Mouse (Mus musculus) macrophage (primary cell): Measurements from ENCODE around the gene Bclaf1. TPM values are rescaled to one million over a fixed set of nuclear protein-coding genes. Genes with fewer than 3 reads are reported as not detected.

Experiments
- H3K27ac ChIP-seq: fragments of 350-480 bp; formaldehyde crosslinking; 2 replicates; pipeline ENCODE4 v1.9.0; 2021
- H3K36me3 ChIP-seq: fragments of 350-480 bp; formaldehyde crosslinking; 2 replicates; pipeline ENCODE4 v1.9.0; 2021; ENCODE audit errors: inconsistent target
- H3K4me3 ChIP-seq: fragments of 350-480 bp; formaldehyde crosslinking; 2 replicates; pipeline ENCODE4 v1.9.0; 2021; ENCODE audit errors: inconsistent target
- H3K79me2 ChIP-seq: fragments of 350-480 bp; formaldehyde crosslinking; 2 replicates; pipeline ENCODE4 v1.9.0; 2021; ENCODE audit errors: inconsistent target
- WGBS: methylation state at CpG from one replicate; pipeline ENCODE4 v1.1.7; 2026; ENCODE audit warnings: inconsistent platforms; ENCODE audit not compliant: missing documents; 5-methylcytosine and 5-hydroxymethylcytosine counted together
- polyA plus RNA-seq: library from polyadenylated mRNA; stranded (reverse); fragments of 250-400 nt; gene quantifications from 3 replicates; pipeline ENCODE4 v1.2.4, GENCODE M21; 2018; ENCODE audit warnings: inconsistent platforms

The Bclaf1 gene
- polyA plus RNA-seq, 1 experiment from 2014 or later: 132 TPM

DNA sequence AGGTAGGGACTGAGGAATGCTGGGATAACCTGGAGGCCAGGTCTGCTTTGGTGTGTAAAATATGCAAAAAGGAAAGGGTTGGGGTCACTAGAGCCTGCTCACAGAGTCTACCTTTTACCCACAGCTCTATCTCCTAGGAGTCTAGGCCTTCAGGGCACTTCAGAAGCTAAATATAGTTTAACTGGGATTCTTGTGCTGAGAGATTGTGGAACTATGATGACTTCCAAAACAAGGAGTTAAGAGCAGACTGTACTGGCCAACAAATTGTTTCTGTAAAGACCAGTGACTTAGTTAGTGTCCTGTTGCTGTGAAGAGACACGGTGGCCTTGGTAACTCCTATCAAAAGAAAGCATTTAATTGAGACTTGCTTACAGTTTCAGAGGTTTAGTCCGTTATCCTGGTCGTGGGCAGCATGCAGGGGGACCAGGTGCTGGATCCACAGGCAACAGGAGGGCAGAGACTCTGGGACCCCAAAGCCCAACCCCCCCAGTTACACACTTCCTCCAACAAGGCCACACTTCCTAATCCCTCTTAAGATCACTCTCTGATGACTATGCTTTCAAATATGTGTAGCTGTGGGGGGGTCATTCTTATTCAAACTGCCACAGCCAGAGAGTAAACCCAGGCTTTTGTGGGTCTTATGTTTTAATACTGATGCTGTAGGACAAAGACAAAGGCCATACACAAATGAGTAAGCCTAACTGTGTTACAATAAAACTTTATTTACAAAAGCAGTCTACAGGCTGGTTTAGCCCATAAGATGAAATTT, 13.9 kb upstream of the Bclaf1 start:
- H3K4me3 ChIP-seq: no peak overlapping the region
- H3K79me2 ChIP-seq: no peaks in the 10 kb centered on the region
- WGBS: 72% methylated on average over 3 of the region's 3 CpGs
- no peaks in the 10 kb centered on the region for H3K36me3 ChIP-seq
- no peak overlapping the region for H3K27ac ChIP-seq

GRCm38 (mm10) chr10:20299114-20299513, 13.2 kb upstream of the Bclaf1 start:
- no peak overlapping the region for H3K27ac ChIP-seq
- H3K4me3 ChIP-seq: no peak overlapping the region
- WGBS: 93% methylated on average over 3 of the region's 5 CpGs
- H3K36me3 ChIP-seq: no peaks in the 10 kb centered on the region
- H3K79me2 ChIP-seq: no peaks in the 10 kb centered on the region

GRCm38 (mm10) chr10:20310969-20311769, 1.1 kb upstream of the Bclaf1 start:
- H3K27ac ChIP-seq: peak overlapping the region; percentile 88
- 47% methylated on average over 9 of the region's 11 CpGs for WGBS
- H3K36me3 ChIP-seq: no peaks in the 10 kb centered on the region
- H3K4me3 ChIP-seq: peak overlapping the region; percentile 76
- H3K79me2 ChIP-seq: peaks cover 34% of the 10 kb centered on the region

DNA sequence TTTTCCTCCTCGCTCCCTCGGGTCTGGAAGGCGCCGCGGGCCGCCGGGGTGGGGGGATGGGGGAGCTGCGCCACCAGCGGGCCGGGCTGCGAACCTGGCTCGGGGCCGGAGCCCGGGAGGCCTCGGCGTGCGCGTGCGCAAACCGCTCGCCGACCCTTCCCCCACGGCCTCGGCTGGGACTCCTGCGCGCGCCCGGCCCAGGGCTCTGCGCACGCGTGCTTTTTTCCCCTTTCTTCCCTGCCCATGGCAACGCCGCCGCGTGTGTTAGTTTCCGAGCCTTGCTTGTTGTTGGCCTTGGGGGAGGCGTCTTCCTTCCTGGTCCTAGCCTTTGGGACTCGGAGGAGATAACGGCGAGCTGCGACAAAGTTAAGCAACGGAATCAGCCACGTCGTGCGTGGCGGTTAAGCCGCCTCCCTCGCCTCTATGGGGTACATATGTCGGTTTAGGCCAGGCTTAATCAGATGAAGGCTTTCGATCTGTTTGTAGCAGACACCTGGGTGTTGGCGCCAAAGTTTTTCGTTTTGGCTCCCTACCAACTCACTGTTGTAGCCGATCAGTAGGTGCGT, 550 bp downstream of the Bclaf1 start:
- WGBS: under 1% methylated on average over 52 of the region's 54 CpGs
- Histone ChIP-seq H3K27ac (peak overlapping the region; percentile 88), H3K79me2 (peaks cover 51% of the 10 kb centered on the region), H3K4me3 (peak overlapping the region; percentile 76), H3K36me3 (no peaks in the 10 kb centered on the region)

- 39% methylated on average over 13 of the region's 13 CpGs for WGBS
- Histone ChIP-seq H3K79me2 (peaks cover 57% of the 10 kb centered on the region), H3K36me3 (0 out of 2 replicates have a peak, but pooled peaks cover 5% of the 10 kb centered on the region), H3K27ac (peak overlapping the region; percentile 39; the same call in 1 of the 2 replicates), H3K4me3 (peak overlapping the region; percentile 76)
Measured at GRCm38 (mm10) chr10:20313447-20313846, 1.2 kb downstream of the Bclaf1 start.

GRCm38 (mm10) chr10:20313941-20314340, 1.7 kb downstream of the Bclaf1 start:
- 28% methylated on average over 4 of the region's 4 CpGs for WGBS
- Histone ChIP-seq H3K4me3 (peak overlapping the region; percentile 76; the same call in 1 of the 2 replicates), H3K36me3 (0 out of 2 replicates have a peak, but pooled peaks cover 10% of the 10 kb centered on the region), H3K27ac (no peak overlapping the region; the same call in 1 of the 2 replicates), H3K79me2 (peaks cover 62% of the 10 kb centered on the region)

- WGBS: 38% methylated on average over 2 of the region's 2 CpGs
- Histone ChIP-seq H3K36me3 (0 out of 2 replicates have a peak, but pooled peaks cover 18% of the 10 kb centered on the region), H3K27ac (no peak overlapping the region), H3K4me3 (no peak overlapping the region), H3K79me2 (peaks cover 70% of the 10 kb centered on the region)
Measured at GRCm38 (mm10) chr10:20314797-20315196, 2.5 kb downstream of the Bclaf1 start.

DNA sequence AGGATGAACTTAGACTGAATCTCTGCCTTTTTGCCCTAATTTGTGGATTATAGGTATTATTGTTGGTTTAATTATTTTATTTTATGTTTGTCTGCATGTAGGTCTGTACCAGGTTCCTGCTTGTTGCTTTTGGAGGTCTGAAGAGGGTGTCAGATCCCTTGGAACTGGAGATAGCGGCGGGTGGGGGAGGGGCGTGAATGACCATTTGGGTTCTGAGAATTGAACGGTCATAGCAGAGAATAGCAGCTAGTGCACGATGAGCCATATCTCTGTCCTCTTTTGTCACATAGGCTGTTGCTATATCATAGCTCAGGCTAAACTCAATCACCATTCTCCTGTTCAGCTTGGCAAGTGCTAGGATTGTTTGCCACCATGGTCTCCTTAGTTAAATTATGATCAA, 5.2 kb downstream of the Bclaf1 start:
- 90% methylated on average over 5 of the region's 5 CpGs for WGBS
- no peak overlapping the region for H3K4me3 ChIP-seq
- no peak overlapping the region for H3K27ac ChIP-seq
- peaks cover 30% of the 10 kb centered on the region for H3K36me3 ChIP-seq
- peaks cover 97% of the 10 kb centered on the region for H3K79me2 ChIP-seq

- peaks cover 91% of the 10 kb centered on the region for H3K79me2 ChIP-seq
- peaks cover 79% of the 10 kb centered on the region for H3K36me3 ChIP-seq
- no peak overlapping the region for H3K27ac ChIP-seq
- H3K4me3 ChIP-seq: no peak overlapping the region
Measured at GRCm38 (mm10) chr10:20326226-20326625, 14.0 kb downstream of the Bclaf1 start.

DNA sequence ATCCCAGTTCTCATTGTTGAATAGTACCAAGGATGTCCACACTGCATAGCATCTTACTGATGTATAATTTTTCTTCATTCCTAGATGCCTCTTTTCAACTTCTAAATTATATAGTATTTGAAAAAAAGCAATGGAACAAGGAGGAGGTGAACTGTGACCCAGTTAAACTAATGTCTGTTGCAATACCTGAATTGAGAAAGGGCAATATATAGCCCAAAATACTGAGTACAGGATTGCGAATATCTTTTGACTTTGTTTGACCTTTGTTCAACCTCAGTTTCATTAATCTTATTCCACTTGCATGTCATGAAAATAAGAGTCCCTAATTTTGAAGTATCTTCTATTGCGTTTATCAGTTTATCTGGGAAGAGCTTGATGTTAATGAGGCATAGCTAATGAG, 19.0 kb downstream of the Bclaf1 start:
- 88% methylated on average over 2 of the region's 2 CpGs for WGBS

GRCm38 (mm10) chr10:20337872-20338271, 25.6 kb downstream of the Bclaf1 start:
- Histone ChIP-seq H3K36me3 (peaks cover 65% of the 10 kb centered on the region), H3K27ac (no peak overlapping the region), H3K79me2 (peaks cover 42% of the 10 kb centered on the region; the same call in 1 of the 2 replicates), H3K4me3 (no peak overlapping the region)
- 96% methylated on average over 6 of the region's 7 CpGs for WGBS

More for the DNA sequence above, 19.0 kb downstream of the Bclaf1 start:
- Histone ChIP-seq H3K4me3 (no peak overlapping the region), H3K27ac (no peak overlapping the region), H3K36me3 (peaks cover 77% of the 10 kb centered on the region), H3K79me2 (peaks cover 61% of the 10 kb centered on the region; the same call in 1 of the 2 replicates)

GRCm38 (mm10) chr10:20345736-20346135, 33.5 kb downstream of the Bclaf1 start:
- H3K4me3 ChIP-seq: no peak overlapping the region
- H3K79me2 ChIP-seq: peaks cover 13% of the 10 kb centered on the region
- peaks cover 40% of the 10 kb centered on the region for H3K36me3 ChIP-seq
- 100% methylated on average over 1 of the region's 1 CpGs for WGBS
- no peak overlapping the region for H3K27ac ChIP-seq

GRCm38 (mm10) chr10:20347285-20348214, 35.3 kb downstream of the Bclaf1 start, which contains the start of gene Mtfr2:
Mtfr2 (plus strand) TSS chr10:20347770.
- Histone ChIP-seq H3K4me3 (peak within 1 kb of the TSS; percentile 54), H3K27ac (peak within 1 kb of the TSS; percentile 57)

GRCm38 (mm10) chr10:20348894-20349293, 36.6 kb downstream of the Bclaf1 start:
- WGBS: 0% methylated on average over 2 of the region's 2 CpGs
- peak overlapping the region; percentile 54 for H3K4me3 ChIP-seq
- peaks cover 29% of the 10 kb centered on the region for H3K79me2 ChIP-seq
- peaks cover 13% of the 10 kb centered on the region for H3K36me3 ChIP-seq
- H3K27ac ChIP-seq: peak overlapping the region; percentile 57

More at GRCm38 (mm10) chr10:20347285-20348214, 35.3 kb downstream of the Bclaf1 start, which contains the start of gene Mtfr2:
- H3K79me2 ChIP-seq: peaks cover 29% of the 10 kb centered on the region
- 1% methylated on average over 55 of the region's 58 CpGs for WGBS
- peaks cover 26% of the 10 kb centered on the region for H3K36me3 ChIP-seq
